Mouse (Mus musculus): ENCODE data around the gene Lysmd1. TPM values are rescaled to one million over a fixed set of nuclear protein-coding genes. Genes with fewer than 3 reads are reported as not detected.

Lysmd1 gene
- total RNA-seq, 4 experiments from 2014 or later = 12.8 to 17.7 (median 15.5) TPM

DNA sequence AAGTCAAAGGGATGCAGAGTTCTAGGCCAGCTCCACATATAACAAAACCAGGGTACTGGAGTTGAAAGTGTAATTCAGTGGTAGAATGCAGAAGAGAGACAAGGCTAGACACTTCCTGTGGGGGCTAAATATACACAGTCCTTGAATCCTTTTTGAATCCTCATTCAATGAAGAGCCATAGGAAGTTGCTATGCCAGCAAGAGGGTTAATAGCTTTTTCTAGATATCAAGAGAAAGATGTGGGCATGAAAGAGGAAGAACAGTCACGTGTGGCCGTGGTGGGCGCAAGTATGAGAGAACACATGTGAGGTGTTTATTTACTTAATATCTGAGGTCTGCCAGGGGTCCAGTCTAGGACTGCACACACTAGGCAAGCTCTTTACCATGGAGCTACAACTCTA, 2.4 kb downstream of the Lysmd1 start:
- no peak for DNase-seq (ENCODE audit: low spot score in 2 of 2)

DNA sequence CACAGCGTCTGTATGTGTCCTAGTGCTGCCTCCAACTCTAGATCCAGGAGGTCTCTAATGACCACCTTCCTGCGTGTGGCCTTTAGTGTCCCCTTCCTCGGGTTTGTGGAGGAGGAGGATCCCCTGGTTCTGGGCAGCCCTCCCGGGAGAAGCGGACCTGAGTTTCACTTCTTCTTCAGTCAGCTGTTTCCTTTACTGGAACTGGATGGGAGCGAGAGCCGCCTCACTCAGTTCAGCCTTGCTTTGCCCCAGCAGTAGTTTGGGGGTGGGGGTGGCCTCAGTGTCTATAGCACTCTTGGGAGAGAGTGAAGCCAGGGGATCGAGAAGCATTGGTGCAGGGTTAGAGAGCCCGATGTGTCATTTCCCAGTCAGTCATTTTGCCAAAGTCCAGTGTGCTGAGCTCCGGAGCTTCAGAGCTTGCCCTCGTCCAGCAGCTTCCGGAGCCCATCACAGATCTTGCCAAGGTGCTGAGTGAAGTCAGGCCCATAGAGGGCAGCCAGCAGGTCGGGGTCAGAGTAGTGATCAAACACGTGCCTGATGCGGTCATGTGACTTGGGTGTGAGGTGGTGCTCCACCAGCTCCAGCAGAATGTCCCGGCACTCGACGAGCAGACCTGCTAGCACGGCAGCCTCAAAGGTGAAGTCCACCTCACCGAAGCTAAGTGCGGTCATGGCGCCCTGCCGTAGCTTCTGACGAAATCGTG, 5.8 kb downstream of the Lysmd1 start:
- no peak for DNase-seq (ENCODE audit: low spot score in 2 of 2)

- DNase-seq (ENCODE audit: low spot score in 2 of 2) = no peak
These were observed 6.4 kb downstream of the Lysmd1 start for GRCm38 (mm10) chr3:95140289-95140595.

- DNase-seq (ENCODE audit: low spot score in 2 of 2) = no peak
These were observed 6.9 kb downstream of the Lysmd1 start for GRCm38 (mm10) chr3:95140795-95141194.

DNA sequence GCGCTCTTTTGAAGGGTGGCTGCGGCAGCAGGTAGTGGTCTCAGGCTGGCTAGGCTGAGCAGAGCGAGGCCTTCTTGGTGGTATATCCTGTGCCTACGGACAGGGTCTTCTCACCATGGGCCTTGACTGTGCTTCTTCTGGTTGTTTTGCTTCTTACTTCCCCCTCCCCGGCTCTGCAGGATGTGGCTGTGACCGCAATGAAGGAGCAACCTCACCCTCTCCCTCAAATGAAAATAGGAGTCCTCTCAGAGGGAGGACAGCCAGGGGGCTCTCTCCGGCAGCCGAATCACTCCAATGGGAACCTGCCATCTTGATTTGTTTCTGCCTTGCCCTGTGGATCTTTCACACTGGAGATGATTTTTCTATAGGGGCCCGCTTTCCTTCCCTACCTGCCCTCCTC, 7.6 kb downstream of the Lysmd1 start:
- no peak for DNase-seq (ENCODE audit: low spot score in 2 of 2)

GRCm38 (mm10) chr3:95141952-95142616, 8.2 kb downstream of the Lysmd1 start, which contains the start of gene Tnfaip8l2:
Gene Tnfaip8l2 (minus strand): TSS chr3:95142360.
- no peak for DNase-seq (ENCODE audit: low spot score in 2 of 2)

DNA sequence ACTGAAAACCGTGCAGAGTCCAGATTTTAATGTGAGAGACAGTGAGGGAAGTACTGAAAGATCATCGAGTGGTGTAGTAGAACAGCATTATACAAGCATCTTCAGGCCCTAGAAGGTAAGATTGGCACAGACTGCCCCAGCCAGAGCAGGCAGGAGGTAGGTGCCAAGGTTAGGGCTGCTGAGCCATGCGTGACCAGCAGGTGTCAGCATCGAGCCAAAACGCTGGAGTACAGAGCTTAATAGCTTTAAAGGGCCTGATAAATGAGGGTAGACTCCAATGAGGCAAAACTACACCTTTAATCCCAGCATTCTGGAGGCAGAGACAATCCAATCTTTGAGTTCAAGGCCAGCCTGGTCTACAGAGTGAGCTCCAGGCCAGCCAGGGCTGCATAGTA, 8.7 kb downstream of the Lysmd1 start:
- peak in 1 of 2 experiments; percentile 90 for DNase-seq (ENCODE audit: low spot score in 2 of 2)

GRCm38 (mm10) chr3:95147924-95148323, 14.0 kb downstream of the Lysmd1 start:
- no peak for DNase-seq (ENCODE audit: low spot score in 2 of 2)

DNA sequence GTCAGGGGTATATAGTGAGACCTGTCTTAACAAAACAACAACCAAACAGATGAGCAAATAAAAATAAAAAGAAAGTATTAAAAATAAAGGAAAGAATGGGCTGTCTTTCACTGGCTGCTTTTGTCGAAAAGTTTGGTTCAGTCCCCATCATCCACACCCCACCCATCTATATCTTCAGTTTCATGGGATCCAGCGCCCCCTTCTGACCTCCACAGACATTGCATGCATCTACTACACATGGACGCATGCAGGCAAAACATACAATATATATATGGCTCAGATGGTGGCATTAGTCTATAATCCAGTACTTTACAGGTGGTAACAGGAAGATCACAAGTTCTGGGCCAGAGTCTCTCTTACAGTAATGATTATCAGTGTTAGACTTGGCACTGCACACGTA, 20.0 kb downstream of the Lysmd1 start:
- DNase-seq (ENCODE audit: low spot score in 2 of 2) = no peak

- no peak for DNase-seq (ENCODE audit: low spot score in 2 of 2)
These were observed 25.7 kb downstream of the Lysmd1 start for GRCm38 (mm10) chr3:95159511-95159986.

DNA sequence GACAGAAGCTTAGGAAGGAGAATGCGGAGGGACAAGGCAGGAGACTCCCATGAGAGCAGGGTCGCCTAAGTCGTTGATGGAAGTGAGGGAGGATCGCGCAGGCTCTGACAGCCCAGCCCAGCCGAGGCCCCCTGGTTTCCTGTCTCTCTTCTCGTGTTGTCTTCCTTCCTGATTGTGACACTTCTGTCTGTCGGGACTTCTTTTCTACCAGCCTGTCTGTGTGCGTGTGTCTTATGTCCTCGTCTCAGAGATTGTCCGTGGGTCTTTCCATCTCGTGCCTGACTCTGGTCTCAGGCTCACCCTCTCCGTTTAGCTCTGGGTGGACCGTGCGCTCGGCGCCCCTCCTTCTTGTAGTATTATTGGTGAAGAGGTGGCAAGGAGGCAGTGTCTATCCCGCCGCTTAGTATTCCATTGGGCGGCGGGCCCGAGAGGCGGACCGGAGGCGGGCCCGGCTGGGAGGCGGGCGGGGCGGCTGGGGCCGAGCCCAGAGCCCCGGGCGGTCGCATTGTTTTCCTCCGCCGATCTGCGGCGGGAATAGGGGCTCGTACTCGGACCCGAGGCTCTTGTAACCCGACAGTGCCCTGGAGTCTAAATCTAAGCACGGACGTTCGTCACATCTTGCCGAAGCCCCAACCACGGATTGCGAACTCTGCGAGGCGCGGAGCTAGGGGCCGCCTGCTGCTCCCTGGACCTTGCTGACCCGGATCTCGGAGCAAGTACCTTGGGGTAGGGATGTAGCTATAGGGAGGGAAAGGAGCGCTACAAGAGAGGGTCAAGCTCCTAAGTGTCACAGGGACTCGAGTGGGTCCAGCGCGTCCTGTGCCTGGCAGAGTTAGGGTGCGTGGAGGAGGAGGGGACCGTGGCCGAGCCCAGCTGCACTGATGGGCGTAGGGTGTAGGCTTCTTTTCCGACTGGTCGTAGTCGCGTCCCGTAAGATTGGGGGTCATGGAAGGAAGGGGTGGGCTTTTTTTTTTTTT, 26.4 kb downstream of the Lysmd1 start, which contains the start of gene Sema6c:
TSS of gene Sema6c (plus strand) at position 471 of the 977 bp plus-strand sequence.
- peak; percentile 65 to 87 for DNase-seq (ENCODE audit: low spot score in 2 of 2)

- DNase-seq (ENCODE audit: low spot score in 2 of 2) = no peak
These were observed 27.2 kb downstream of the Lysmd1 start for GRCm38 (mm10) chr3:95161041-95161551.

DNA sequence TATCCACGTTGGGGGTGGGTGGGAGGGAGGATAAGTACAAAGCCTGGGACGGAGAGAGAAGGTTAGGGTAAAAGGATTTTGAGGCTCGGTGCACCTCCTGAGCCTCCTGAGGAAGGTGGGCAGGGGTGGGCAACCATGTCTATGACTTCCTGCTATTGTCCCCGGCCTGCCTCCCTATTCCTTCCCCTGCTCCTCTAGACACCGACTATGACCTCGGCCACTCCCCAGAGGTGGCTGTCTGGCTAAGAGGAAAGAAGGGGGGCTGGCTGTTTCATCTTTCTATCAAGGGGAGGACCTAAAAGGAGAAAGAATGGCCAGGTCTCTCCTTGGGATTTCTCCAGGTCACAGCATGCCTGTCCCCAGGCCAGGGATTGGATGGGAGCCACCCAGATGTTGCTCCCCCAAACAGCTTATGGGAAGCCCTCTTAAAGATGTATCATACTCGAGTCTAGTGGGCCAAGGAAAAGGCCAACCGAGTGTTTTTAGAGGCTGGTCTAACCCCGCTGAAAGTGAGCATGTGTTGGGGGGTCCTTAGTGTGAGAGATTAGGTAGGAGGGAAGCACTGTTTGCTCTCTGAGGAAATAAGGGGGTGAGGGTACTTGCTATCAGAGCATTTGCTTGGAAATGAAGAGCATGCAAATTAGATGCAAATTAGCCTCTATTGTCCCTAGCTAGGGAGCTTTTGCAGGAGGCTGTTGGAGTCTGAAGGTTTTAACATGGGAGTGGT, 27.9 kb downstream of the Lysmd1 start:
- no peak for DNase-seq (ENCODE audit: low spot score in 2 of 2)

- DNase-seq (ENCODE audit: low spot score in 2 of 2) = no peak
These were observed 28.4 kb downstream of the Lysmd1 start for GRCm38 (mm10) chr3:95162345-95162628.

- DNase-seq (ENCODE audit: low spot score in 2 of 2) = no peak
These were observed 29.7 kb downstream of the Lysmd1 start for GRCm38 (mm10) chr3:95163419-95164255.

- no peak for DNase-seq (ENCODE audit: low spot score in 2 of 2)
These were observed 30.3 kb downstream of the Lysmd1 start for GRCm38 (mm10) chr3:95164256-95164550.

DNA sequence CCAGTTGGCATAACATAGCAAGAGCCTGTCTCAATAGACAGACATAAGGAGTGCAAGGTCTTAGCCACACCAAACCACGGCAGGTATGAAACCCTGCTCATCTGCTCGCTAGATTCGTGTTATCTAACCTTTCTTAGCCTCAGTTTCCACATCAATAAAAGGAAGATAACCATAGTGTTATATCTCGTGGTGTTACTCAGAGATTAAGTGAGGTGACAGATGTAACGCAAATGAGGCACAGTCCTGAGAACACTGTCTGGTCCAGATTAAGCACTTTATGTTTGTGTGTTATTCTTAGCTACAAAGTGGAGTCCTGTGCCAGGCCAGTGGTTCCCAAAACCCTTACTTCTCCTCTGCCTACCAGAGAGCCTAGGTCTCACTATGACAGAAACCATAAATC, 31.0 kb downstream of the Lysmd1 start:
- no peak for DNase-seq (ENCODE audit: low spot score in 2 of 2)

- DNase-seq (ENCODE audit: low spot score in 2 of 2) = no peak
These were observed 36.1 kb downstream of the Lysmd1 start for GRCm38 (mm10) chr3:95169996-95170395.

- DNase-seq (ENCODE audit: low spot score in 2 of 2) = no peak
These were observed 37.2 kb downstream of the Lysmd1 start for GRCm38 (mm10) chr3:95171105-95171504.

DNA sequence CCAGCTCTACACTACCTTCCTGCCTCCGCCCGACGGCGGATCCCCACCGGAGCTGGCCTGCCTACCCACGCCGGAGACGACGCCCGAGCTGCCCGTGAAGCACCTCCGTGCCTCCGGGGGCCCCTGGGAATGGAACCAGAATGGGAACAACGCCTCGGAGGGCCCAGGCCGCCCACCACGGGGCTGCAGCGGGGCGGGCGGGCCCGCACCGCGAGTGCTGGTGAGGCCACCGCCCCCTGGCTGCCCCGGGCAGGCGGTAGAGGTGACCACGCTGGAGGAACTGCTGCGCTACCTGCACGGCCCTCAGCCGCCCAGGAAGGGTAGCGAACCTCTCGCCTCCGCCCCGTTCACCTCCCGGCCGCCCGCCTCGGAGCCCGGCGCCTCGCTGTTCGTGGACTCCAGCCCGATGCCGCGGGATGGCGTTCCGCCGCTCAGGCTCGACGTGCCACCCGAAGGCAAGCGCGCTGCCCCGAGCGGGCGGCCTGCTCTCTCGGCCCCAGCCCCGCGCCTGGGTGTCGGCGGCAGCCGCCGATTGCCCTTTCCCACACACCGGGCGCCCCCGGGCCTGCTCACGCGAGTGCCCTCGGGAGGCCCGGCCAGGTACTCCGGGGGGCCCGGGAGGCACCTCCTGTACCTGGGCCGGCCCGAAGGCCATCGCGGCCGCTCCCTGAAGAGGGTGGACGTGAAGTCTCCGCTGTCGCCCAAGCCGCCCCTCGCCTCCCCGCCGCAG, 38.8 kb downstream of the Lysmd1 start:
- DNase-seq (ENCODE audit: low spot score in 2 of 2) = no peak

All from left cerebral cortex, adult 8-10 months (tissue).